Mouse (Mus musculus): ENCODE measurements around the gene Purb. TPM values are rescaled to one million over a fixed set of nuclear protein-coding genes. Genes with fewer than 3 reads are reported as not detected.

Gene Purb
- total RNA-seq (2017): 65.8 and 78.7 TPM in 2 replicates

DNA sequence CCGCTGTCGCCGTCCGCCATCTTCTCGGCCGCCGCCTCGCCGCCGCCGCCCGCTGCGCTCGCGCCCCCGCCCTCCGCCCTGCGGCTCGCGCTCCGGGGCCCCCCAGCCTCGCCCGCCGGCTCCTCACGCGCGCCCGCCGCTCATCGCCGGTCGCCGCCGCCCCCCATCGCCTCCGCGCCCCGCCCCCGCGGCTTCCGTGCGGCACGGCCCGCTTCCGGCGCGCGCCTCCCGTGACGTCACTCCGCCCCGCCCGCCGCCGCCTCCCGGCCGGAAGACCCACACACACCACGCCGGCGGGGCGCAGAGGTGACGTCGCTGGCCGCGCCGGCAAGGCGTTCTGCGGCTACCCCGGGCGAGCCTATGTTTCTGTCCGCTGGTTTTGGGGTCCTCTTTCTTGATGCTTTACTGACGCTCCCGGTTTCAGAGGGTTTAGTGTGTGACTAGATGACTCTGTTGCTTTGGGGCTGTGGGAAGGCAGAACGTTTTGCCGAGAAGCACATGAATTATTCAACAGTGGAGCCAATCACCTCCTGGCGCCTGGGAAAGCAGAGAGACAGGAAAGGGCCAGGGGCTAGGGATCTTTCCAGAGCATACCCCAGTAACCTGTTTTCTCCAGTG lies at the start of gene Purb:
Gene Purb (minus strand): TSS at position 51 of the 618 bp plus-strand sequence.
- ATAC-seq (replicated peaks; ENCODE audit: low read depth, poor library complexity, severe bottlenecking): peak; percentile 79

DNA sequence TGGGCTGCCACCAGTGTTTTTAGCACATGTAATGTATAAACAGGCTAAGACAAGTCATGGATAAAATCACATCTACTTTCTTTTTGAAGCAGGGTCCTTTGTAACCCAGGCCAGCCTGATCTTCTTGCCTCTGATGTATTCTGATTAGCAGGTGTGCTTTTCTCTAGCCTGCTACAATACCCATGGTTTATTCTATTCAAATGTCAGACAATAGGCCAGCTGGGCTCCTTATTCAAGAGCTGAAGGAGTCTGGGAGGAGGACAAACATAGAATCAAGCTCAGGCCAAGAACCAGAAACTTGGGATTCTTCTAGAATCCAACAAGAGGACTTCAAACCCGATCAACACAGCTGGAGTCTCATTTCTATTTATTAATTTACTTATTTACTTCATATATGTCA lies 49.5 kb upstream of the Purb start:
- no peak for ATAC-seq (replicated peaks; ENCODE audit: low read depth, poor library complexity, severe bottlenecking)

DNA sequence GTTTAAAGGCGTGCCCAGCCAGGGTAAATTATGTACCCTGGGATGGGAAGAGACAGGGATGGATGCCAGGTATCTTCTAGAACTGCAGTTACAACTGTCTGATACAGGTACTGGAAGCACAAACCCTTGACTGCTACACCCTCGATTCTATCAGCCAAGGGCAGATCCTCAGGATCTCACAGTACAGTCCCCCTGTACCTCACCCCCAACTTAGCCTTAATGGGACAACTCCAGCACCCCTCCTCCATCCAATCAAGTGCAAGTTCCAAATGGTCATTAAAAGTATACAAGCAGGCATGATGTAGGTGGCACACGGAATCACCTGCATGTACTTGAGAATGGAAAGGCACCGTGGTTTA lies 49.1 kb upstream of the Purb start:
- no peak for ATAC-seq (replicated peaks; ENCODE audit: low read depth, poor library complexity, severe bottlenecking)

DNA sequence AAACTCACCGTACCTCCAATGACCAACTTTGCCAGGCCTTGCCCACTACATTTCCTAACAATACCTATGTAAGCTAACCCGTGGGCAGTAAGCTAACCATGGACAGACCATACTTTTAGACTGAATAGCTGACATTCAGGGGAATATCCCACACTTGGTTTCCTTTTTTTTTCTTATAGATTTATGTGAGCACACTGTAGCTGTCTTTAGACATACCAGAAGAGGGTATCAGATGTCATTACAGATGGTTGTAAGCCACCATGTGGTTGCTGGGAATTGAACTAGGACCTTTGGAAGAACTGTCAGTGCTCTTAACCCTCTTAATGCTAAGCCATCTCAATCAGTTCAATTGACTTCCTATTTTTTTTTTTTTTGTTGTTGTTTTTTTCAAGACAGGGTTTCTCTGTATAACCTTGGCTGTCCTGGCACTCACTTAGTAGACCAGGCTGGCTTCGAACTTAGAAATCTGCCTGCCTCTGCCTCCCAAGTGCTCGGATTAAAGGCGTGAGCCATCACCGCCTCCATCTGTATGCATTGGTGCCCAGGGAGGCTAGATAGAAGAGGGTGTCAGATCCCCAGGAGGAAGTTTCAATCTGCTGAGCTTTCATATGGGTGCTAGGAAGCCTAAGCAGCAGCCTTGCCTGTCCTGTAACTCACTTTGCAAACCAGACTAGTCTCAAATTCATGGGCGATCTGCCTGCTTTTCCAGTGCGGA lies 48.6 kb upstream of the Purb start:
- ATAC-seq (replicated peaks; ENCODE audit: low read depth, poor library complexity, severe bottlenecking): no peak

DNA sequence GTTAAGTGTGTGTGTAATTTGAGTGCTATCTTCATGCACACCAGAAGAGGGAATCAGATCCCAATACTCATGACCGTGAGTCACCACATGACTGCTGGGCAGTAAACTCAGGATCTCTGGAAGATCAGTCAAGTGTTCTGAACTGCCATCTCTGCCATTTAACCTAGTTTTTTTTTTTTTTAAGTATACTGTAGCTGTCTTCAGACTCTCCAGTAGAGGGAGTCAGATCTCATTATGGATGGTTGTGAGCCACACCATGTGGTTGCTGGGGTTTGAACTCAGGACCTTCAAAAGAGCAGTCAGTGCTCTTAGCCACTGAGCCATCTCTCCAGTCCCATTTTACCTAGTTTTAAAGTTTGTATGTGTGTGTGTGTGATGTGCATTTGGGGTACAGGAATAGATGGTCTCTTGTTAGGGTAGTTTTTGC lies 48.0 kb upstream of the Purb start:
- no peak for ATAC-seq (replicated peaks; ENCODE audit: low read depth, poor library complexity, severe bottlenecking)

DNA sequence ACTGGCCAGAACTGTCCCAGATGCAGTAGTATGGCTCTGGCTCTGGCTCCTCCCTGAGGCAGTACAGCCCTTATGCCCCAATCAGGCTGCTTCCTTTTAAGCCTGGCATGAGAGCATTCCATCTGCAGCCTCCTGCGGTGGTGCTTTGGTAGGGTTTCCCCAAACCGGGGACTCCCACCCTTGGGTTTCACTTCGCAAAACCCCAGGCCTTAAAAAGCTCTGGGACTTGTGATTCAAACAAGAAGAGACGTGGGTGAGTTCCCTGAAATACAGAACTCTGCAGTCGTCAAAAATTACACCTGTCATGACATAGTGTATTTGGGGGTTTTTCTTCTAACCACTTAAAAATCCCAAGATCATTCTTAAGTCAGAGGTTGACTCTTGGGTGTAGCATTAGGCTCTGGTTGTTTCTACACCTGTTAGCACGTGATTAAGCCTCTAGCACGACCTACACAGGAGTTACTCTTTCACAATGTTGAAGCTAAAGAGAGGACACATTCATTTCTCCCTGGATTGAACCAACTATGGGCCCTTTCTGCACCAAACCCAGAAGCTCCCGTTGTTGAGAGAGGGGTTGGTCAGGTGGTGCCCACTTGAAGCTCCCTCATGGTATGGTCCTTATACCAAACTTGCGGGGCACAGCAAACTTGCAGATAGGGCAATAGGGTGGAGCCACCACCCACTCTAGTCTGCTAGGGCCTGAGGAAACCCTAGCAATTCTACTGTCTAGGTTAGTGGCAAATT lies 47.2 kb upstream of the Purb start:
- ATAC-seq (replicated peaks; ENCODE audit: low read depth, poor library complexity, severe bottlenecking): peak; percentile 45

DNA sequence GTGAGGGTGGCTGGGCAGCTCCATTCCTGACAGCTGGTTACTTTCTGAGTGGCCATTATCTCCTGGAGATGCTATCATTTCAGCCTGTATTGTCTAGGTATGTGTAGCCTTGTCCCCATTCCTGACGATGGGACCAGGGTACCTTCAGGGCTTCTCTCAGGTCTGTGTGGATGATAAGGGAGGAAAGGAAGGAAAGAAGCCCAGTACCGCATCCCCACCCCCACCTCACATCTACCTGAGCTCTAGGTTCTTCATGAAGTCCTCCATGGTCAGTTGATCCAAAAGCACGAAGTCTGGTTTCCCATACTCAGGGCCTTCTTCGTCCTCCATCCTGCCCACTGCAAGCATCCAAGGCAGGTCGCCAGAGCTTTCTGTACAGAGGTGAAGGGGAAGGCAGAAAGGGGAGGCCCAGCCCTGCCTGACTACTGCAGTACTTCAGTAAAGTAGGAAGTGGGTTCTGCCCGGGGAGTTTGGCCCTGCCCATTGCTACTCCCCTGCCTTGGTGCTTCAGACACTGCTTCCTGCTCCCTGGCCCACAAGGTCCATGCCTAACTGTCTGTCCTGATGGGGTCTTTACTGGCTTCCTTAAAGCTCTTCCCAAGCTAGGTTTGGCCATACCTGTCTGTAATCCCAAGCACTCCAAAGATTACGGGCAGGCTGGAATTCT lies 44.9 kb upstream of the Purb start, which contains the start of gene Myo1g:
Gene Myo1g (minus strand): TSS at position 459 of the 667 bp plus-strand sequence.
- ATAC-seq (replicated peaks; ENCODE audit: low read depth, poor library complexity, severe bottlenecking): peak; percentile 78

DNA sequence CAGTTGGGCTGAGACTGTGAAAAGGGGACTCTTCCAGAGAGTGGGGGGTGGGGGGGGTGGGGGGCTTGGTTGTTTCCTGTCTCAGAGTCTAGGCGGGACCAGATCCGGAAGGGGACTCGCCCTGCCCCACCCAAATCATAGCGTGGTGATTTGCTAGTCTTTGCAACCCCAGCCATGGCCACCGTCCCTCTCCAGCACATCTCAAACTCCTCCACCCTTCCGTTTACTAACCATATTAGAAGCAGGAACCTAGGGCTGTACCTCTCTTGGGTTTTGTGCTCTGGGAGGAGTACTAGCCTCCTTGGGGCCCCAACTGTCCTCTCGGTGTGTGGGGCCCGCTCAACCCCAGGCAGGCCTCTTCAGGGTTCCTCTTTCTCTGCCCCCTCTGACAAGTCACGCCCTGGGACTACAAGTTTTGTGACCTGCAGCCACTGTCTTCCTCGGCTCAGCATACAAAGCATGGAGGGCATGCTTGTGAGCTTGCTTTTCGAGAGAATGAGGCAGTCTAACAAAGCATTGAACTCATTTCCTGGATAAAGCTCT lies 43.8 kb upstream of the Purb start:
- ATAC-seq (replicated peaks; ENCODE audit: low read depth, poor library complexity, severe bottlenecking): peak; percentile 64

DNA sequence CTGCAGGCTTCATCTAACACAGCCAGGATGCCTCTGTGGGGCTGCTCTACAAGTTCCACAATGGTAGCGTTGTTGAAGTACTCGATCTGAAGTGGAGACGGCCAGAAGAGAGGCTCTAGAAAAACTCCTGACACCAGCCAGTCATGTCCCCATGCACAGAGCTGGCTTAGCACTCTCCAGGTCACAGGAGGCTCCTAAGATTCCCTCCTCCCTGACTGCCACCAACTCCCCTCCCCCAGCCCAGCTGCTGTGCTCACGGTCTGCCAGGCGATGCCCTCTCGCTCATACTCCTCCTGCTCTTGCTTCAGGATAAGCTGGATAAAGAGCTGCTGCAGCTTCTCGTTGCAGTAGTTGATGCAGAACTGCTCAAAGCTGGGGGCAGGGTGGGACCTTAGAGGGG lies 39.1 kb upstream of the Purb start:
- no peak for ATAC-seq (replicated peaks; ENCODE audit: low read depth, poor library complexity, severe bottlenecking)

DNA sequence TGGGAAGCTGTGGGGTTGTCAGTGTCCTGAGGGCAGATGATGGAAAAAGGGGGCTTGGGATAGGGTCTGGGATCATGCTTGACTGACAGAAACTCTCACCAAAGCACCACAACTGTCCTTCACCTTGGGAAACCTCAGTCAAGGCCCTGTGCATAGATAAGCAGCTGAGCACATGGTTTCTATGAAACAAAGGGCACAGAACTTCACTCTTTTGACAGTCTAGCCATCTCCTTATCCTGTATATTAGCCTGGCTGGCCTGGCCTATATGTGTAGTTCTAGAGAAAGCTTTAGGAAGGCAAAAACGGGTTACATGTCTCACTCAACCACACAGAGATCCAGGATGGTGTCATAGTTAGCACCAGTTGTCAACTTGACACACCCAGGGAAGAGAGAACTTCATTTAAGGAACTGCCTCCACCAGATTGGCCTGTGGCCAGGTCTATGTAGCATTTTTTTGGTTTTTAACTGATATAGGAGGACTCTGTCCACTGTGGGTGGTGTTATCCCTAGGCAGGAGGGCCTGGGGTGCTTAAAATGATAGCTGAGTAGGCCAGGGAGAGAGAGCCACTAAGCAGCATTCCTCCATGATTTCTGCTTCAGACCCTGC lies 32.7 kb upstream of the Purb start:
- ATAC-seq (replicated peaks; ENCODE audit: low read depth, poor library complexity, severe bottlenecking): peak; percentile 31; the same call in 1 of the 2 replicates

DNA sequence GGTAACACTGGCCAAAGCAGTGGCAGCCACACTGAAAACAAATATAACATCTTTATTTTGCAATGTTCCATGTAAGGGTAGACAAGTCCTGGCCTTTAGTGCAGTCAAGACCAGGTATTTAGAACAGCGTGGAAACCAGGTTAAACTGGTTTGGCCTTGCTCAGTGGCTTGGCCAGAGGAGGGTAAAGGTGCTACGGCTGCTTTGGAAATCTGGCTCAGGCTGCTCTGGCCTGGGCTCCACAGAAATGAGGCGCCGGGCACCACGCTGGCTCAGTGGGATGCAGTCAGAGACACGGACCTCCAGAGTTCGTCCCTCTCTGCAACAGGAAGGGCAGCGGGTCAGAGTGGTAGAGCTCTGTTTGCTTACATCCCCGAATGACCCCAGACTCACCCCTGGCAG lies 30.8 kb upstream of the Purb start:
- ATAC-seq (replicated peaks; ENCODE audit: low read depth, poor library complexity, severe bottlenecking): no peak

DNA sequence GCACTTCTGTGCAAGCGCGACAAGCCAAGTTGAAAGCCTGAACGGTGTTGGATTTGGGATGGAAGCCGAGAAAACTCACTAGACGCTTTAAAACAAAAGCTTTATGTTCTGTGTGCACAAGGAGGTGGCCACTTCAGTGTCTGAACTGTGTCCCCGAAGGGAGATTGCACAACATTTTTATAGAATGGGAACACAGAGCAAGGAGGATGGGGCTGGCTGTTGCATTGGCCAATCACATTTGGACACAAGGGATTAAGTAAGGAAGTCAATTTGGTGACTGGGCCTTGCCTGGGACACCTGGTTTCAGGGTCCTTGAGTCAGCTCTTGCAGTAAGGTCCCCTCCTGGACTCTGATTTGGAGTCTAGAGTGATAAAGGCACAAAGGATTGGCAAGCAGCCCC lies 29.0 kb upstream of the Purb start:
- ATAC-seq (replicated peaks; ENCODE audit: low read depth, poor library complexity, severe bottlenecking): peak; percentile 40

DNA sequence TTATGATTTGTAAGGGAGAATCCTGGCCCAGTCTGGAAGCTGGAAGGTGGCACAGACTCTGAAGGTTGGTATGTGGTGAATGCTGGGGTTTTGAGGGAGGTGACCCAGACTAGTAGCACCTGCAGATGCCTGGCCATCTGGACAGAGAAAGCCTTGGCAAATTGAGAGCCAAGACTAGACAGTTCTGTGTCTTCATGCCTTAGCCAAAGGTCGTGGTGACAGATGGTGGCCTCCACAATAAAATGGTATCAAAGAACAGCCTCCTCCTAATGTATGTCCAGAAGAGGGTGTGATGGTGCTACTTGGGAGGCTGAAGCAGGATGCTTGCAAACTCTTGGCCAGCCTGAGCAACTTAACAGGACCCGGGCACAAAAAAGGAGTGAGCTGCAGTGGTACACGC lies 28.5 kb upstream of the Purb start:
- no peak for ATAC-seq (replicated peaks; ENCODE audit: low read depth, poor library complexity, severe bottlenecking)

DNA sequence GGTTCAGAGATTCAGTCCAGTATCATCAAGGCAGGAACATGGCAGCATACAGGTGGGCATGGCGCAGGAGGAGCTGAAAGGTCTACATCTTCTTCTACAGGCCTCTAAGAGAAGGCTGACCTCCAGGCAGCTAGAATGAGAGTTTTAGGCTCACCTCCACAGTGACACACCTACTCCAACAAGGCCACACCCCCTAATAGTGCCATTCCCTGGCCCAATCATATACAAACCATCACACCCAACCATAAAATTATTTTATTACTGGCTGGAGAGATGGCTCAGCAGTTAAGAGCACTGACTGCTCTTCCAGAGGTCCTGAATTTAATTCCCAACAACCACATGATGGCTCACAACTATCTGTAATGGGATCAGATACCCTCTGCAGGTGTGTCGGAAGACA lies 26.8 kb upstream of the Purb start:
- ATAC-seq (replicated peaks; ENCODE audit: low read depth, poor library complexity, severe bottlenecking): no peak

DNA sequence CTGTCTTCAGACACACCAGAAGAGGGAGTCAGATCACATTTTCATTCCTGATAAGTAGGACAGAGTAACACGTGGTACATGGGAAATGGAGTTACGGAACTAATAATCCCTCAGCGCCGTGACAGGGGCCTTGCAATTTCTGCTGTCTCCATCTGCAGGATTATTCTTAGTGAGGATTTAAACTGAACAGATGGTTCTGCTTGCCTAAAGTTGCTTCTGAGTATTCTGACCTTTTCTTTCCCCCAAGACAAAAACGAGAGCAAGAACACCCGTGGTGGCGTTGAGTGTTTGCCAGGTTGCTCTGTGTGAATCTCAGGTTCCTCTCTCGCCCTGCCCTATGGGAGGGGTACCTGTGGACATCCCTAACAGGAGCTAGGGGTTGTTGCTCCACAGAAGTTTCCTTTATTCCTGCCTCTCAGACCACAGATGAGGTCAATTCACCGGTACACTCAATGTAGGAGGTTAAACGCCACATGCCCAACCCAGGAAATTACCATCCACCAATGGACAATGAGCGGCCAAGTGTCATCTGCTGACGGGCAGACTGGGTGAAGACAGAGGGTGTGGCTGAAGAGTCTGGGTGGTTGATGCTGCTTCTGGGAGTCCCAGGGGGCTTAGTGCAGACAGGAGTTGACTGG lies 21.7 kb upstream of the Purb start:
- peak; percentile 99 for ATAC-seq (replicated peaks; ENCODE audit: low read depth, poor library complexity, severe bottlenecking)

DNA sequence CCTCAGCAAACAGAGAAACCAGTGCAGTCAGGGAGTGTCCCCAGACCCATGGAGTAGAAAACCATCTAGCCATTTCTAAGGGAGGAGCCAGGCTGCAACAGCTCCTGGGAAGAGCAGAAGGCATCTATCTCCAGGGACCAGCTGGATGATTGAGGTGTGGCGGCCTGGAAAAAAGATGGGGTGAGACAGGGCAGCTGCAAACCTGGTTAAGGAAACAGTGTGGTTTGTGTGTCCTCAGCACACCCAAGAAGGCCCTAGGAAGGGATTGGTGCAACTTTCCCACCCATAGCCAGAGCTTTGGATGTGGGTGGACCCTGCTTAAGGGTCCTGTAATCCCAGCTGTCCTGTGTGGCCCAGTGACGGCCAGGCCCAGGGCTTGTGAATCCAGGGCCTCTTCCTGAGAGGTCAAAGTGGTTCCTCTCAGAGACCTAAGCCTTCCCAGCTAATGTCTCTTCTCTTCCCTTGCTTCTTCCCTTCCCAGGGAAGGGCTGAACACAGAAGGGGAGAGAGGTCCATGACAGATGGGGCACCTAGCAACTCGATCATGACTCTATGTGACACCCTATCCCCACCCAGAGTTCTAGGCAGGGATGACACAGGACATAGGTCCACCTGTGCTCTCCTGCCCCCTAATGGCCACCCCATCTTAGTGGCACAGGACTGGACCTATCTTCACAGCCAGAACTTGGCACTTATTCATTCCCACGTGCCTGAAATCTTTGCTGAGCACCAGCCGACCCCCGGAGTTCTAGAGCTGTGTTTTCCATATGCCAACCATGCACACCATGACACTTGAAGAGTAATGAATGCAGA lies 14.2 kb upstream of the Purb start:
- peak; percentile 92 for ATAC-seq (replicated peaks; ENCODE audit: low read depth, poor library complexity, severe bottlenecking)

DNA sequence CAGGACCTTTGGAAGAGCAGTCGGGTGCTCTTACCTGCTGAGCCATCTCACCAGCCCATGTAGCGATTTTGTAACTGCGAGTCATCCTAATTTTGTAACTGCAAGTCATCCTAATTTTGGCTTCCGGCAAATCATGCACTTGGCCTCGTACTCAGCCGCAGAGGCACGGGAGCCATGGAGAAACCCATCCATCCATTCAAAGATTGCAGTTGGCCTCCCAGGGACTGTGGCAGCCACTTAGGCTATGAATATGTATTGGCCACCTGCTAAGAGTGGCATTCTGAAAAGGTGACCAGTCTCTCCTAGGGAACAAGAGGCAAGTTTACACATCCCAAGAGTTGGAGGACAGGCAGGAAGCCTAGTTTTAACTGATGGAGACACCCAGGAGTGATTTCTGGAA lies 13.5 kb upstream of the Purb start:
- no peak for ATAC-seq (replicated peaks; ENCODE audit: low read depth, poor library complexity, severe bottlenecking)

DNA sequence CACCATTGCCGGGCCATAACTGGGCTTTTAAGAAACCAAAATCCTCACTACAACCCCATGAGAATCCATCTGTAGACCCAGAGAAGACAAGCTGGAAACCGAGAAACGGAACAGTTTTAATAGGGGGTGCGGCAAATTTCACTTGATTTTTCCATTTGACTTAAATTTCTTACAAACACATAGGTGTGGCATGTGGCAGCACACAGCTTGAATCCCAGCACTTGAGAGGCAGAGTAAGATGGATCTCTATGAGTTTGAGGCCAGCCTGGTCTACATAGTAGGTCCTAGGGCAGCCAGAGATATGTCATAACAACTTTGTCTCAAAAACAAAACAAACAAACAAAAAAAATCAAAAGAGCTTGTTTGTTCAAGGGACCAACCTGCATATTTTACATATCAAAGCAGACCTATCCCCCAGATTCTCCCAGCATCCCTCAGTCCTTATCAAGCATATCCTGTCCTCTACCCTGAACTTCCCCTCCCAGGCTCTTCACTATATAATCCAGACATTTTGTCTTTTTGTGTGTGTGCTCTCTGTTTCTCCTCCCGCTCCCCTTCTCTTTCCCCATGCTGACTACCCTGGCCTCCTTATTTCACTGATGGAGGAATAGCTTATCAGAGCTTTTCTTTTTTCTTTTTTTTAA lies 12.4 kb upstream of the Purb start:
- ATAC-seq (replicated peaks; ENCODE audit: low read depth, poor library complexity, severe bottlenecking): no peak
